Mouse (Mus musculus): ENCODE data around the gene Gm11444. TPM values are rescaled to one million over a fixed set of nuclear protein-coding genes. Genes with fewer than 3 reads are reported as not detected.

The Gm11444 gene
- total RNA-seq, 1 experiment = not detected

GRCm38 (mm10) chr11:85890563-85890845 is 40.4 kb upstream of the Gm11444 start:
- Histone ChIP-seq H3K4me3 (ENCODE audit: insufficient read depth in 1 of 2, low read depth in 1 of 2, low read length in 2 of 2, poor library complexity in 1 of 2, severe bottlenecking in 1 of 2) (no peak overlapping the region), H3K9ac (ENCODE audit: insufficient read depth, low read depth, low read length, poor library complexity, severe bottlenecking) (no peak overlapping the region), H3K27ac (ENCODE audit: insufficient read depth, low read depth, low read length, poor library complexity, severe bottlenecking) (no peak overlapping the region), H3K9me3 (ENCODE audit: control insufficient read depth, insufficient read depth, low read depth, low read length) (no peaks in the 10 kb centered on the region), H3K36me3 (ENCODE audit: control insufficient read depth, insufficient read depth, low read length, poor library complexity, severe bottlenecking) (no peaks in the 10 kb centered on the region), H3K4me1 (ENCODE audit: control insufficient read depth in 2 of 2, insufficient read depth in 2 of 2, low read length in 2 of 2, poor library complexity in 1 of 2) (peaks cover 2 to 11% of the 10 kb centered on the region in 2 experiments; a peak in 2 of 4 replicates)
- no peak for TF ChIP-seq MAFK (IDR thresholded peaks at IDR 0.05; ENCODE audit: insufficient read depth, low read depth, low read length)
- TF ChIP-seq HCFC1 (IDR thresholded peaks at IDR 0.05; ENCODE audit: borderline replicate concordance, insufficient read depth, low read length) = no peak
- no peak for TF ChIP-seq ZNF384 (IDR thresholded peaks at IDR 0.05; ENCODE audit: low read depth, low read length)
- no peak for TF ChIP-seq CHD2 (IDR thresholded peaks at IDR 0.05; ENCODE audit: low read depth, low read length)
- no peak for TF ChIP-seq ZC3H11A (IDR thresholded peaks at IDR 0.05; ENCODE audit: borderline replicate concordance, low read depth, low read length)
- DNase-seq (ENCODE audit: low read depth, low spot score) = no peak
- in situ Hi-C loops (cut with MboI; ENCODE audit: low sequenced_read_pairs in 2 of 2, unreplicated experiment in 2 of 2) = loop anchor here in 1 of 2 experiments (5.0 kb wide), 1 partner anchor 1363 kb away; the partner anchor contains the start of gene Lhx1

- Histone ChIP-seq H3K27ac (ENCODE audit: insufficient read depth, low read depth, low read length, poor library complexity, severe bottlenecking) (no peak overlapping the region), H3K9ac (ENCODE audit: insufficient read depth, low read depth, low read length, poor library complexity, severe bottlenecking) (no peak overlapping the region)
- DNase-seq (ENCODE audit: low read depth, low spot score) = no peak
Observed at GRCm38 (mm10) chr11:85889730-85890562, 39.8 kb upstream of the Gm11444 start.

GRCm38 (mm10) chr11:85889056-85889729 is 39.1 kb upstream of the Gm11444 start:
- TF ChIP-seq ZNF384 (IDR thresholded peaks at IDR 0.05; ENCODE audit: low read depth, low read length) (no peak), ZC3H11A (IDR thresholded peaks at IDR 0.05; ENCODE audit: borderline replicate concordance, low read depth, low read length) (no peak), CHD2 (IDR thresholded peaks at IDR 0.05; ENCODE audit: low read depth, low read length) (no peak), HCFC1 (IDR thresholded peaks at IDR 0.05; ENCODE audit: borderline replicate concordance, insufficient read depth, low read length) (no peak), MAFK (IDR thresholded peaks at IDR 0.05; ENCODE audit: insufficient read depth, low read depth, low read length) (no peak)
- no peak for DNase-seq (ENCODE audit: low read depth, low spot score)
- H3K36me3 ChIP-seq (ENCODE audit: control insufficient read depth, insufficient read depth, low read length, poor library complexity, severe bottlenecking) = no peaks in the 10 kb centered on the region
- peaks cover 0 to 11% of the 10 kb centered on the region in 2 experiments; a peak in 2 of 4 replicates for H3K4me1 ChIP-seq (ENCODE audit: control insufficient read depth in 2 of 2, insufficient read depth in 2 of 2, low read length in 2 of 2, poor library complexity in 1 of 2)
- in situ Hi-C loops (cut with MboI; ENCODE audit: low sequenced_read_pairs in 2 of 2, unreplicated experiment in 2 of 2) = loop anchor here (5.0 kb wide), 2 partner anchors 47 to 52 kb away; no protein-coding TSS in a partner anchor
- H3K9ac ChIP-seq (ENCODE audit: insufficient read depth, low read depth, low read length, poor library complexity, severe bottlenecking) = no peak overlapping the region
- H3K9me3 ChIP-seq (ENCODE audit: control insufficient read depth, insufficient read depth, low read depth, low read length) = no peaks in the 10 kb centered on the region
- no peak overlapping the region for H3K4me3 ChIP-seq (ENCODE audit: insufficient read depth in 1 of 2, low read depth in 1 of 2, low read length in 2 of 2, poor library complexity in 1 of 2, severe bottlenecking in 1 of 2)
- H3K27ac ChIP-seq (ENCODE audit: insufficient read depth, low read depth, low read length, poor library complexity, severe bottlenecking) = no peak overlapping the region

More at GRCm38 (mm10) chr11:85889730-85890562, 39.8 kb upstream of the Gm11444 start:
- no peaks in the 10 kb centered on the region for H3K9me3 ChIP-seq (ENCODE audit: control insufficient read depth, insufficient read depth, low read depth, low read length)
- in situ Hi-C loops (cut with MboI; ENCODE audit: low sequenced_read_pairs in 2 of 2, unreplicated experiment in 2 of 2) = loop anchor here (5.0 kb wide), 3 partner anchors 48 to 1363 kb away; partner anchors contain the start of gene Lhx1 (in 1 of the 2)
- TF ChIP-seq ZNF384 (IDR thresholded peaks at IDR 0.05; ENCODE audit: low read depth, low read length) (no peak), CHD2 (IDR thresholded peaks at IDR 0.05; ENCODE audit: low read depth, low read length) (no peak), HCFC1 (IDR thresholded peaks at IDR 0.05; ENCODE audit: borderline replicate concordance, insufficient read depth, low read length) (no peak), MAFK (IDR thresholded peaks at IDR 0.05; ENCODE audit: insufficient read depth, low read depth, low read length) (no peak), ZC3H11A (IDR thresholded peaks at IDR 0.05; ENCODE audit: borderline replicate concordance, low read depth, low read length) (no peak)
- H3K4me3 ChIP-seq (ENCODE audit: insufficient read depth in 1 of 2, low read depth in 1 of 2, low read length in 2 of 2, poor library complexity in 1 of 2, severe bottlenecking in 1 of 2) = peak overlapping the region in 1 of 2 experiments; percentile 39; a peak in 1 of 4 replicates
- peaks cover 2 to 11% of the 10 kb centered on the region in 2 experiments; a peak in 2 of 4 replicates for H3K4me1 ChIP-seq (ENCODE audit: control insufficient read depth in 2 of 2, insufficient read depth in 2 of 2, low read length in 2 of 2, poor library complexity in 1 of 2)
- no peaks in the 10 kb centered on the region for H3K36me3 ChIP-seq (ENCODE audit: control insufficient read depth, insufficient read depth, low read length, poor library complexity, severe bottlenecking)

GRCm38 (mm10) chr11:85888451-85888961 is 38.4 kb upstream of the Gm11444 start:
- TF ChIP-seq ZC3H11A (IDR thresholded peaks at IDR 0.05; ENCODE audit: borderline replicate concordance, low read depth, low read length) (no peak), HCFC1 (IDR thresholded peaks at IDR 0.05; ENCODE audit: borderline replicate concordance, insufficient read depth, low read length) (no peak), ZNF384 (IDR thresholded peaks at IDR 0.05; ENCODE audit: low read depth, low read length) (no peak)
- H3K27ac ChIP-seq (ENCODE audit: insufficient read depth, low read depth, low read length, poor library complexity, severe bottlenecking) = no peak overlapping the region

More at GRCm38 (mm10) chr11:85888451-85888961, 38.4 kb upstream of the Gm11444 start:
- in situ Hi-C loops (cut with MboI; ENCODE audit: low sequenced_read_pairs in 2 of 2, unreplicated experiment in 2 of 2) = loop anchor here (5.0 kb wide), 2 partner anchors 46 to 51 kb away; no protein-coding TSS in a partner anchor
- H3K36me3 ChIP-seq (ENCODE audit: control insufficient read depth, insufficient read depth, low read length, poor library complexity, severe bottlenecking) = no peaks in the 10 kb centered on the region
- DNase-seq (ENCODE audit: low read depth, low spot score) = no peak
- no peaks in the 10 kb centered on the region for H3K9me3 ChIP-seq (ENCODE audit: control insufficient read depth, insufficient read depth, low read depth, low read length)
- H3K9ac ChIP-seq (ENCODE audit: insufficient read depth, low read depth, low read length, poor library complexity, severe bottlenecking) = no peak overlapping the region
- H3K4me1 ChIP-seq (ENCODE audit: control insufficient read depth in 2 of 2, insufficient read depth in 2 of 2, low read length in 2 of 2, poor library complexity in 1 of 2) = peaks cover 0 to 11% of the 10 kb centered on the region in 2 experiments; a peak in 2 of 4 replicates
- H3K4me3 ChIP-seq (ENCODE audit: insufficient read depth in 1 of 2, low read depth in 1 of 2, low read length in 2 of 2, poor library complexity in 1 of 2, severe bottlenecking in 1 of 2) = peak overlapping the region in 1 of 2 experiments; percentile 18; a peak in 1 of 4 replicates
